In the genomic region with DNA sequence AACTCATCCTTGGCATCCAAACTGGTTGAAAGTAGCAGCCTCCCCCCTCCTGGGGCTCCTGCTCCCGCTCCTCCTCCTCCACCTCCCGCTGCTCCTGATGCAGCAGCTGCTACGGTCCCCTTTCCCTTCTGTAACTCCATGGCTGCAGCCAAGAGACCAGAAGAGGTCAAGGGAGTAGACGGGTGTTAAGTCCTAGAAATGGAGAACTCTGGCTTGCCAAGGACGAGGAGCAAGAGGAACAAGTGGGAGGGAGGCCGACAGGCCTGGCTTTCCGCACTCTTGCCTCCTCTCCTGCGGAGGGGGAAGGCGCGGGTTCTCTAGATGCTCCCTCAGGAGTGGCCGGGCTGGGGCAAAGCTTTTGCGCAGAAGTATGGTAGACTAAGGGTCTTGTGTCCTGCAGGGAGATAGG, we compare ENCODE assay signal across 8 mouse cellular contexts. TPM values are rescaled to one million over a fixed set of nuclear protein-coding genes. Genes with fewer than 3 reads are reported as not detected.
DNase-seq lines count a peak whose midpoint lies in the region; ATAC-seq and TF ChIP-seq lines count a peak whose summit lies in the region.

No protein-coding gene starts in this region.

- H3K27me3 ChIP-seq in MEL (ENCODE audit: control insufficient read depth in 1 of 2, insufficient read depth in 2 of 2, low read length in 2 of 2), result no peaks in the 10 kb centered on the region
- no peaks in the 10 kb centered on the region for H3K27me3 ChIP-seq in embryonic facial prominence, embryonic 11.5 days (ENCODE audit: control insufficient read depth, insufficient read depth, low read length)
- no peaks in the 10 kb centered on the region for H3K27me3 ChIP-seq in heart, postnatal 0 days (ENCODE audit: control insufficient read depth, insufficient read depth, low read length)

- H3K4me1 ChIP-seq in MEL (ENCODE audit: control insufficient read depth in 1 of 2, insufficient read depth in 2 of 2, low read length in 2 of 2), result peaks cover 23 to 37% of the 10 kb centered on the region in 2 experiments
- H3K4me1 ChIP-seq in embryonic facial prominence, embryonic 11.5 days (ENCODE audit: control insufficient read depth, insufficient read depth, low read length), result peaks cover 4% of the 10 kb centered on the region; the same call in 1 of the 2 replicates
- peaks cover 34% of the 10 kb centered on the region for H3K4me1 ChIP-seq in heart, postnatal 0 days (ENCODE audit: control insufficient read depth, insufficient read depth)

- intact Hi-C loops in heart, postnatal 36 days (cut with DNase I), result loop anchor here (1.0 kb wide), 2 partner anchors 13 to 32 kb away; a partner anchor contains a TSS

- peak overlapping the region; percentile 84 for H3K9ac ChIP-seq in MEL (ENCODE audit: control insufficient read depth, low read depth, low read length, poor library complexity, severe bottlenecking)
- H3K9ac ChIP-seq in embryonic facial prominence, embryonic 11.5 days (replicated peaks; ENCODE audit: low read length), result peak overlapping the region; percentile 73
- H3K9ac ChIP-seq in heart, postnatal 0 days (replicated peaks; ENCODE audit: low read depth, low read length), result peak overlapping the region; percentile 91

- H3K27ac ChIP-seq in MEL (ENCODE audit: control insufficient read depth, low read depth, low read length), result peak overlapping the region; percentile 88
- H3K27ac ChIP-seq in embryonic facial prominence, embryonic 11.5 days (replicated peaks; ENCODE audit: low read depth, low read length), result peak overlapping the region; percentile 72
- H3K27ac ChIP-seq in heart, postnatal 0 days (ENCODE audit: low read depth), result peak overlapping the region; percentile 98

- DNase-seq in heart, adult 11 months, result peak; percentile 97
- no peak for DNase-seq in heart, postnatal 36 days
- peak; percentile 81 for DNase-seq in MEL (ENCODE audit: low read depth, low spot score)
- peak; percentile 20 for DNase-seq in embryonic facial prominence, embryonic 11.5 days (ENCODE audit: low spot score)
- DNase-seq in heart, postnatal 0 days (ENCODE audit: low spot score), result peak; percentile 44
- peak; percentile 58 to 63 for DNase-seq in layer of hippocampus, postnatal 36 days
- DNase-seq in lung, postnatal 14 days, result peak; percentile 44
- peak; percentile 30 for DNase-seq in skeletal muscle tissue, adult 2 months (ENCODE audit: low read depth, low spot score)

- peak; percentile 10; the same call in 1 of the 2 replicates for ATAC-seq in embryonic facial prominence, embryonic 11.5 days (replicated peaks; ENCODE audit: insufficient number of reproducible peaks, low FRiP score, low TSS enrichment, low read depth)
- ATAC-seq in heart, postnatal 0 days (ENCODE audit: insufficient read depth, low read depth), result peak; percentile 10

- H3K36me3 ChIP-seq in MEL (ENCODE audit: control insufficient read depth in 1 of 2, insufficient read depth in 2 of 2, low read length in 2 of 2), result peaks cover 0 to 45% of the 10 kb centered on the region in 2 experiments; a peak in 2 of 4 replicates
- H3K36me3 ChIP-seq in embryonic facial prominence, embryonic 11.5 days (replicated peaks; ENCODE audit: control insufficient read depth, insufficient read depth, low read depth, low read length), result no peaks in the 10 kb centered on the region
- H3K36me3 ChIP-seq in heart, postnatal 0 days (replicated peaks; ENCODE audit: control insufficient read depth, insufficient read depth, low read length), result 0 out of 2 replicates have a peak, but pooled peaks cover 4% of the 10 kb centered on the region

- TF ChIP-seq EP300 in MEL (IDR thresholded peaks at IDR 0.05; ENCODE audit: low read depth in 1 of 2, low read length in 2 of 2), result no peak
- TF ChIP-seq EP300 in heart, postnatal 0 days (IDR thresholded peaks at IDR 0.05; ENCODE audit: low read depth), result no peak

- H3K4me2 ChIP-seq in embryonic facial prominence, embryonic 11.5 days (ENCODE audit: low read depth, low read length), result peak overlapping the region; percentile 89
- H3K4me2 ChIP-seq in heart, postnatal 0 days (ENCODE audit: low read depth, low read length), result peak overlapping the region; percentile 78

- no peak; a peak in 1 of 4 replicates for TF ChIP-seq POLR2A in MEL (IDR thresholded peaks at IDR 0.05; ENCODE audit: control insufficient read depth in 1 of 2, insufficient read depth in 1 of 2, low read depth in 1 of 2, low read length in 2 of 2, poor library complexity in 1 of 2)

- peak overlapping the region; percentile 68 to 69 for H3K4me3 ChIP-seq in MEL (ENCODE audit: control insufficient read depth in 1 of 2, insufficient read depth in 1 of 2, low read depth in 2 of 2, low read length in 2 of 2)
- H3K4me3 ChIP-seq in embryonic facial prominence, embryonic 11.5 days (ENCODE audit: low read depth, low read length), result peak overlapping the region; percentile 52
- H3K4me3 ChIP-seq in heart, postnatal 0 days (ENCODE audit: low read depth, low read length), result peak overlapping the region; percentile 75

- TF ChIP-seq RAD21 in MEL (IDR thresholded peaks at IDR 0.05; ENCODE audit: low read depth, low read length), result no peak

- TF ChIP-seq CTCF in MEL (IDR thresholded peaks at IDR 0.05 in 2 of 3, conservative IDR thresholded peaks at IDR 0.05 in 1 of 3; ENCODE audit: control insufficient read depth in 1 of 3, insufficient read depth in 1 of 3, low read depth in 2 of 3, low read length in 3 of 3, poor library complexity in 1 of 3, severe bottlenecking in 1 of 3), result no peak
- no peak for TF ChIP-seq CTCF in heart, postnatal 0 days (IDR thresholded peaks at IDR 0.05; ENCODE audit: low read depth)

- WGBS in embryonic facial prominence, embryonic 11.5 days, result 0% methylated on average over 12 of the region's 12 CpGs
- under 1% methylated on average over 12 of the region's 12 CpGs for WGBS in heart, postnatal 0 days

- no peaks in the 10 kb centered on the region for H3K9me3 ChIP-seq in MEL (replicated peaks; ENCODE audit: insufficient read depth, low read length)
- H3K9me3 ChIP-seq in embryonic facial prominence, embryonic 11.5 days (replicated peaks; ENCODE audit: control insufficient read depth, low read length), result no peaks in the 10 kb centered on the region
- H3K9me3 ChIP-seq in heart, postnatal 0 days (replicated peaks; ENCODE audit: control insufficient read depth, low read length), result no peaks in the 10 kb centered on the region

- H3K79me2 ChIP-seq in MEL (ENCODE audit: control insufficient read depth, insufficient read depth, low read length, poor library complexity), result peaks cover 18% of the 10 kb centered on the region

TF ChIP-seq in MEL, 35 proteins besides CTCF, POLR2A, EP300 and RAD21 (continues in another document):
- 0 out of 2 replicates have a peak, but pooled peaks have one; percentile 19 for TF ChIP-seq TCF12 (IDR thresholded peaks at IDR 0.05; ENCODE audit: low read depth, low read length)

RNA-seq across cellular contexts. Expression of a gene that starts 0.6 kb away (rescaled TPM):
- total RNA-seq in heart, postnatal 36 days (2021), result 10 to 100 TPM; 23.7 to 27.9 TPM
- 55.9 and 58.5 TPM in 2 replicates for total RNA-seq in MEL (2012; rRNA removed)
- 100 to 1,000 TPM; 101 to 115 TPM for polyA plus RNA-seq in MEL (2012; ENCODE audit: insufficient read depth in 1 of 2, insufficient read length in 2 of 2, low read depth in 1 of 2, low replicate concordance in 2 of 2, missing spikeins in 1 of 2)
- polyA plus RNA-seq in embryonic facial prominence, embryonic 11.5 days (2014; fragmentation: Nextera tagmentation; extraction: Ambion mirVana), result 31.7 and 32.1 TPM in 2 replicates
- 26.1 and 26.6 TPM in 2 replicates for total RNA-seq in heart, postnatal 0 days (2014; rRNA removed; ENCODE audit: low replicate concordance)
- polyA plus RNA-seq in heart, postnatal 0 days (2015; fragmentation: Nextera tagmentation; extraction: Ambion mirVana), result 7.8 and 8.3 TPM in 2 replicates
- total RNA-seq in layer of hippocampus, postnatal 36 days (2021), result 10 to 100 TPM; 78.2 to 80.4 TPM

RNA-seq across cellular contexts. Expression of a gene that starts 32.9 kb away (rescaled TPM):
- 10 to 100 TPM; 19.9 to 21.3 TPM for total RNA-seq in heart, postnatal 36 days (2021)
- not detected in 2 replicates for total RNA-seq in MEL (2012; rRNA removed)
- under 1 TPM in 1 of 2 experiments, not detected in 1; 0.11 TPM for polyA plus RNA-seq in MEL (2012; ENCODE audit: insufficient read depth in 1 of 2, insufficient read length in 2 of 2, low read depth in 1 of 2, low replicate concordance in 2 of 2, missing spikeins in 1 of 2)
- 1.7 and 3.0 TPM in 2 replicates for polyA plus RNA-seq in embryonic facial prominence, embryonic 11.5 days (2014; fragmentation: Nextera tagmentation; extraction: Ambion mirVana)
- 26.4 and 30.9 TPM in 2 replicates for total RNA-seq in heart, postnatal 0 days (2014; rRNA removed; ENCODE audit: low replicate concordance)
- polyA plus RNA-seq in heart, postnatal 0 days (2015; fragmentation: Nextera tagmentation; extraction: Ambion mirVana), result 10.2 and 11.2 TPM in 2 replicates
- 1 to 10 TPM; 4.6 to 6.1 TPM for total RNA-seq in layer of hippocampus, postnatal 36 days (2021)

RNA-seq across cellular contexts. Expression of a gene that starts 43.1 kb away (rescaled TPM):
- under 1 TPM; 0.54 to 1.00 TPM for total RNA-seq in heart, postnatal 36 days (2021)
- 1.4 and 1.9 TPM in 2 replicates for total RNA-seq in MEL (2012; rRNA removed)
- 1 to 10 TPM in 1 of 2 experiments, not detected in 1; 2.8 TPM for polyA plus RNA-seq in MEL (2012; ENCODE audit: insufficient read depth in 1 of 2, insufficient read length in 2 of 2, low read depth in 1 of 2, low replicate concordance in 2 of 2, missing spikeins in 1 of 2)
- 15.3 and 16.8 TPM in 2 replicates for polyA plus RNA-seq in embryonic facial prominence, embryonic 11.5 days (2014; fragmentation: Nextera tagmentation; extraction: Ambion mirVana)
- total RNA-seq in heart, postnatal 0 days (2014; rRNA removed; ENCODE audit: low replicate concordance), result 3.3 and 6.2 TPM in 2 replicates
- 2.3 and 2.4 TPM in 2 replicates for polyA plus RNA-seq in heart, postnatal 0 days (2015; fragmentation: Nextera tagmentation; extraction: Ambion mirVana)
- total RNA-seq in layer of hippocampus, postnatal 36 days (2021), result 10 to 100 TPM; 13.9 to 25.2 TPM

RNA-seq across cellular contexts. Expression of a gene that starts 43.1 kb away (rescaled TPM):
- total RNA-seq in heart, postnatal 36 days (2021), result 10 to 100 TPM; 29.6 to 32.2 TPM
- 162 and 175 TPM in 2 replicates for total RNA-seq in MEL (2012; rRNA removed)
- polyA plus RNA-seq in MEL (2012; ENCODE audit: insufficient read depth in 1 of 2, insufficient read length in 2 of 2, low read depth in 1 of 2, low replicate concordance in 2 of 2, missing spikeins in 1 of 2), result 100 to 1,000 TPM; 107 to 223 TPM
- 364 and 383 TPM in 2 replicates for polyA plus RNA-seq in embryonic facial prominence, embryonic 11.5 days (2014; fragmentation: Nextera tagmentation; extraction: Ambion mirVana)
- 46.8 and 53.5 TPM in 2 replicates for total RNA-seq in heart, postnatal 0 days (2014; rRNA removed; ENCODE audit: low replicate concordance)
- polyA plus RNA-seq in heart, postnatal 0 days (2015; fragmentation: Nextera tagmentation; extraction: Ambion mirVana), result 60.2 and 60.8 TPM in 2 replicates
- total RNA-seq in layer of hippocampus, postnatal 36 days (2021), result 10 to 100 TPM; 83.0 to 83.8 TPM

RNA-seq across cellular contexts. Expression of a gene that starts 58.0 kb away (rescaled TPM):
- 10 to 100 TPM; 61.0 to 71.3 TPM for total RNA-seq in heart, postnatal 36 days (2021)
- 24.5 and 25.2 TPM in 2 replicates for total RNA-seq in MEL (2012; rRNA removed)
- polyA plus RNA-seq in MEL (2012; ENCODE audit: insufficient read depth in 1 of 2, insufficient read length in 2 of 2, low read depth in 1 of 2, low replicate concordance in 2 of 2, missing spikeins in 1 of 2), result 10 to 100 TPM in 1 of 2 experiments, not detected in 1; 46.8 TPM
- polyA plus RNA-seq in embryonic facial prominence, embryonic 11.5 days (2014; fragmentation: Nextera tagmentation; extraction: Ambion mirVana), result 63.3 and 65.8 TPM in 2 replicates
- 44.3 and 59.2 TPM in 2 replicates for total RNA-seq in heart, postnatal 0 days (2014; rRNA removed; ENCODE audit: low replicate concordance)
- 85.5 and 90.5 TPM in 2 replicates for polyA plus RNA-seq in heart, postnatal 0 days (2015; fragmentation: Nextera tagmentation; extraction: Ambion mirVana)
- 10 to 100 TPM; 49.8 to 50.8 TPM for total RNA-seq in layer of hippocampus, postnatal 36 days (2021)

Comparison
In these comparisons a context has a peak if more than half of its experiments do, and no peak if none do; other contexts are left out.
1. DNase-seq: peak in heart, adult 11 months (single experiment), MEL (single experiment), embryonic facial prominence, embryonic 11.5 days (single experiment), heart, postnatal 0 days (single experiment), layer of hippocampus, postnatal 36 days (2 of 2), lung, postnatal 14 days (single experiment) and skeletal muscle tissue, adult 2 months (single experiment); none in heart, postnatal 36 days (0 of 2).
2. Peak in every context shown above with its lines, with median percentiles within 50 percentile points of each other: H3K27ac ChIP-seq, H3K4me3 ChIP-seq and H3K9ac ChIP-seq.